Comparison of ENCODE assay signal across 12 mouse cellular contexts in the genomic region with DNA sequence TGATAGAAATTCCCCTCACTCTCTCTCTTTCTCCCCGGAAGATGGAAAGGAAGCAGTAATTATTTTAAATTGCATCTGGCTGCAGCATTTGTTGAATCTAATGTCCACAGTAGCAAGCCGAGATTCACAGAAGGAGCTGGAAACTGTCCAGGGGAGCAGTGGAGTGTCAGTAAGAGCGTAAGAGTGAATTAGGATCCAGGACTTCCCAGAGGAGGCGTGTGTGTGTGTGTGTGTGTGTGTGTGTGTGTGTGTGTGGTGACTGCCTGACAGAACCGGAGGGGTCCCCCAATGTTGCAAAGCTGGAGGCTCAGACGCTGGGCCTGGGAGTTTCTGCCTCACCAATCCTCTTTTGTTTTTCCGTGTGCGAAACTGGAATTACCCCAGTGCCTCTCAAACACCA. TPM values are rescaled to one million over a fixed set of nuclear protein-coding genes. Genes with fewer than 3 reads are reported as not detected.
DNase-seq lines count a peak whose midpoint lies in the region; ATAC-seq and TF ChIP-seq lines count a peak whose summit lies in the region.
"Had no signal": no experiment of that assay in that cellular context is flagged by ENCODE, and none has a peak within 500 bp of the region (broad histone marks: within the 10 kb centered on the region; RNA-seq: fewer than 3 reads in every experiment).

No protein-coding gene starts in this region.

- ATAC-seq in heart, embryonic 14.5 days (ENCODE audit: insufficient number of reproducible peaks, insufficient read depth, low FRiP score, low read depth): no peak
- no peak for ATAC-seq in midbrain, embryonic 11.5 days (ENCODE audit: low FRiP score)
- ATAC-seq in forebrain, embryonic 15.5 days (replicated peaks): peak; percentile 37; the same call in 1 of the 2 replicates
- no peak for ATAC-seq in midbrain, postnatal 0 days (ENCODE audit: low FRiP score)
- no peak for ATAC-seq in megakaryocyte, adult 5-6 weeks (ENCODE audit: poor library complexity, severe bottlenecking)

- intact Hi-C loops in gastrocnemius, postnatal 14 days (cut with DNase I; ENCODE audit: low total_unique reads): no loop called here

- no peak overlapping the region for H3K27ac ChIP-seq in heart, embryonic 14.5 days (replicated peaks in 1 of 2; ENCODE audit: control insufficient read depth in 1 of 2, insufficient read depth in 1 of 2, low read depth in 2 of 2, low read length in 2 of 2)
- H3K27ac ChIP-seq in midbrain, embryonic 10.5 days (replicated peaks): no peak overlapping the region
- no peak overlapping the region for H3K27ac ChIP-seq in midbrain, embryonic 11.5 days (ENCODE audit: low read depth, low read length)
- H3K27ac ChIP-seq in forebrain, embryonic 15.5 days (replicated peaks): peak overlapping the region; percentile 71
- H3K27ac ChIP-seq in midbrain, postnatal 0 days (ENCODE audit: low read depth, low read length): peak overlapping the region; percentile 55
- H3K27ac ChIP-seq: liver, embryonic 14.5 days had no signal

- H3K4me3 ChIP-seq in heart, embryonic 14.5 days (ENCODE audit: control insufficient read depth in 1 of 2, insufficient read depth in 1 of 2, low read depth in 1 of 2, low read length in 2 of 2): no peak overlapping the region
- H3K4me3 ChIP-seq in midbrain, embryonic 10.5 days: peak overlapping the region; percentile 89; the same call in 1 of the 2 replicates
- H3K4me3 ChIP-seq in midbrain, embryonic 11.5 days (ENCODE audit: low read depth, low read length): no peak overlapping the region
- peak overlapping the region; percentile 64 for H3K4me3 ChIP-seq in forebrain, embryonic 15.5 days
- H3K4me3 ChIP-seq in midbrain, postnatal 0 days (ENCODE audit: low read depth, low read length): peak overlapping the region; percentile 93; the same call in 1 of the 2 replicates

- DNase-seq in heart, adult 9 months (ENCODE audit: low spot score in 2 of 2): no peak
- DNase-seq in midbrain, embryonic 10.5 days (ENCODE audit: low spot score): no peak
- DNase-seq in midbrain, embryonic 11.5 days (ENCODE audit: low spot score, missing footprints): no peak
- DNase-seq in midbrain, postnatal 0 days (ENCODE audit: low spot score): peak; percentile 72
- DNase-seq in gastrocnemius, postnatal 14 days: no peak

- 49% methylated on average over 7 of the region's 8 CpGs for WGBS in heart, embryonic 14.5 days
- 57% methylated on average over 8 of the region's 8 CpGs for WGBS in midbrain, embryonic 10.5 days
- 51% methylated on average over 8 of the region's 8 CpGs for WGBS in midbrain, embryonic 11.5 days
- 23% methylated on average over 8 of the region's 8 CpGs for WGBS in forebrain, embryonic 15.5 days
- 29% methylated on average over 7 of the region's 8 CpGs for WGBS in midbrain, postnatal 0 days

- H3K4me2 ChIP-seq in heart, embryonic 14.5 days (ENCODE audit: low read length): peak overlapping the region; percentile 90
- no peak overlapping the region for H3K4me2 ChIP-seq in midbrain, embryonic 11.5 days
- H3K4me2 ChIP-seq in forebrain, embryonic 15.5 days (replicated peaks): peak overlapping the region; percentile 69
- peak overlapping the region; percentile 38 for H3K4me2 ChIP-seq in midbrain, postnatal 0 days (ENCODE audit: low read depth, low read length, poor library complexity, severe bottlenecking)

- peaks cover 2 to 10% of the 10 kb centered on the region in 2 experiments; a peak in 3 of 4 replicates for H3K4me1 ChIP-seq in heart, embryonic 14.5 days (ENCODE audit: control insufficient read depth in 2 of 2, insufficient read depth in 2 of 2, low read length in 2 of 2)
- peaks cover 21% of the 10 kb centered on the region for H3K4me1 ChIP-seq in midbrain, embryonic 10.5 days
- peaks cover 6% of the 10 kb centered on the region for H3K4me1 ChIP-seq in midbrain, embryonic 11.5 days (ENCODE audit: control insufficient read depth, insufficient read depth, low read length)
- peaks cover 31% of the 10 kb centered on the region for H3K4me1 ChIP-seq in forebrain, embryonic 15.5 days
- H3K4me1 ChIP-seq in midbrain, postnatal 0 days (ENCODE audit: insufficient read depth, low read length): peaks cover 7% of the 10 kb centered on the region; the same call in 1 of the 2 replicates

- TF ChIP-seq CTCF in midbrain, postnatal 0 days (IDR thresholded peaks at IDR 0.05): no peak

- H3K9me3 ChIP-seq in heart, embryonic 14.5 days (ENCODE audit: control insufficient read depth, low read length): no peaks in the 10 kb centered on the region
- H3K9me3 ChIP-seq in midbrain, embryonic 10.5 days (replicated peaks): no peaks in the 10 kb centered on the region
- no peaks in the 10 kb centered on the region for H3K9me3 ChIP-seq in midbrain, embryonic 11.5 days (ENCODE audit: control insufficient read depth, low read length)
- no peaks in the 10 kb centered on the region for H3K9me3 ChIP-seq in forebrain, embryonic 15.5 days
- H3K9me3 ChIP-seq in midbrain, postnatal 0 days (ENCODE audit: low read length): no peaks in the 10 kb centered on the region

- peaks cover 18% of the 10 kb centered on the region for H3K27me3 ChIP-seq in heart, embryonic 14.5 days (ENCODE audit: control insufficient read depth, insufficient read depth, low read length)
- H3K27me3 ChIP-seq in midbrain, embryonic 10.5 days (ENCODE audit: low read depth, poor library complexity, severe bottlenecking): 0 out of 2 replicates have a peak, but pooled peaks cover 5% of the 10 kb centered on the region
- no peaks in the 10 kb centered on the region for H3K27me3 ChIP-seq in midbrain, embryonic 11.5 days (ENCODE audit: control insufficient read depth, insufficient read depth, low read length)
- H3K27me3 ChIP-seq in forebrain, embryonic 15.5 days: no peaks in the 10 kb centered on the region
- H3K27me3 ChIP-seq in midbrain, postnatal 0 days (ENCODE audit: insufficient read depth, low read length): no peaks in the 10 kb centered on the region

- H3K9ac ChIP-seq in heart, embryonic 14.5 days (ENCODE audit: low read length): no peak overlapping the region
- H3K9ac ChIP-seq in midbrain, embryonic 11.5 days (ENCODE audit: low read length): no peak overlapping the region
- H3K9ac ChIP-seq in forebrain, embryonic 15.5 days (replicated peaks): 0 out of 2 replicates have a peak overlapping the region, but pooled peaks have one; percentile 21
- H3K9ac ChIP-seq in midbrain, postnatal 0 days (replicated peaks; ENCODE audit: low read length, poor library complexity, severe bottlenecking): no peak overlapping the region

- H3K36me3 ChIP-seq in heart, embryonic 14.5 days (ENCODE audit: control insufficient read depth, insufficient read depth, low read length): peaks cover 33% of the 10 kb centered on the region
- H3K36me3 ChIP-seq in midbrain, embryonic 10.5 days: peaks cover 32% of the 10 kb centered on the region
- peaks cover 5% of the 10 kb centered on the region; the same call in 1 of the 2 replicates for H3K36me3 ChIP-seq in midbrain, embryonic 11.5 days (ENCODE audit: control insufficient read depth, insufficient read depth, low read length)
- peaks cover 12% of the 10 kb centered on the region for H3K36me3 ChIP-seq in forebrain, embryonic 15.5 days
- H3K36me3 ChIP-seq in midbrain, postnatal 0 days (ENCODE audit: insufficient read depth, low read length): peaks cover 20% of the 10 kb centered on the region

RNA-seq across cellular contexts. Expression of gene Pdrg1, which starts 0.6 kb away (rescaled TPM):
- polyA plus RNA-seq in heart, embryonic 14.5 days (2014; fragmentation: Nextera tagmentation; extraction: Ambion mirVana): 78.2 and 85.4 TPM in 2 replicates
- polyA plus RNA-seq in midbrain, embryonic 10.5 days (2016; fragmentation: Nextera tagmentation; extraction: Ambion mirVana): 108 and 111 TPM in 2 replicates
- polyA plus RNA-seq in midbrain, embryonic 11.5 days (2014; fragmentation: Nextera tagmentation; extraction: Ambion mirVana): 83.9 and 88.7 TPM in 2 replicates
- polyA plus RNA-seq in forebrain, embryonic 15.5 days (2015; fragmentation: Nextera tagmentation; extraction: Ambion mirVana): 188 and 189 TPM in 2 replicates
- 54.5 and 60.7 TPM in 2 replicates for total RNA-seq in midbrain, postnatal 0 days (2014; rRNA removed)
- 240 and 249 TPM in 2 replicates for polyA plus RNA-seq in midbrain, postnatal 0 days (2015; fragmentation: Nextera tagmentation; extraction: Ambion mirVana)
- 34.0 and 38.6 TPM in 2 replicates for total RNA-seq in megakaryocyte, adult 5-6 weeks (2015)
- total RNA-seq in megakaryocyte, adult 5-6 weeks (2017): 80.2 and 129 TPM in 2 replicates
- 10 to 100 TPM; 56.8 to 65.5 TPM for total RNA-seq in gastrocnemius, postnatal 14 days (2021)

RNA-seq across cellular contexts. Expression of gene Xkr7, which starts 15.8 kb away (rescaled TPM):
- polyA plus RNA-seq in heart, embryonic 14.5 days (2014; fragmentation: Nextera tagmentation; extraction: Ambion mirVana): not detected in 2 replicates
- polyA plus RNA-seq in midbrain, embryonic 10.5 days (2016; fragmentation: Nextera tagmentation; extraction: Ambion mirVana): 0.21 and 0.68 TPM in 2 replicates
- 0.40 and 0.52 TPM in 2 replicates for polyA plus RNA-seq in midbrain, embryonic 11.5 days (2014; fragmentation: Nextera tagmentation; extraction: Ambion mirVana)
- 1.9 and 2.0 TPM in 2 replicates for polyA plus RNA-seq in forebrain, embryonic 15.5 days (2015; fragmentation: Nextera tagmentation; extraction: Ambion mirVana)
- 34.0 and 35.5 TPM in 2 replicates for total RNA-seq in midbrain, postnatal 0 days (2014; rRNA removed)
- polyA plus RNA-seq in midbrain, postnatal 0 days (2015; fragmentation: Nextera tagmentation; extraction: Ambion mirVana): 1.1 and 1.4 TPM in 2 replicates
- total RNA-seq in megakaryocyte, adult 5-6 weeks (2015): not detected in 2 replicates
- not detected in 2 replicates for total RNA-seq in megakaryocyte, adult 5-6 weeks (2017)
- under 1 TPM in 1 of 2 experiments, not detected in 1; 0.37 TPM for total RNA-seq in gastrocnemius, postnatal 14 days (2021)
- total RNA-seq: heart, postnatal 25 days had no signal
- polyA plus RNA-seq: C2C12; liver, embryonic 14.5 days; spleen, adult 2 months had no signal

RNA-seq across cellular contexts. Expression of gene Ccm2l, which starts 50.0 kb away (rescaled TPM):
- 6.5 and 7.9 TPM in 2 replicates for polyA plus RNA-seq in heart, embryonic 14.5 days (2014; fragmentation: Nextera tagmentation; extraction: Ambion mirVana)
- 1.1 and 1.2 TPM in 2 replicates for polyA plus RNA-seq in midbrain, embryonic 10.5 days (2016; fragmentation: Nextera tagmentation; extraction: Ambion mirVana)
- polyA plus RNA-seq in midbrain, embryonic 11.5 days (2014; fragmentation: Nextera tagmentation; extraction: Ambion mirVana): 1.2 and 2.1 TPM in 2 replicates
- polyA plus RNA-seq in forebrain, embryonic 15.5 days (2015; fragmentation: Nextera tagmentation; extraction: Ambion mirVana): 0.98 and 1.1 TPM in 2 replicates
- 4.5 and 7.0 TPM in 2 replicates for total RNA-seq in midbrain, postnatal 0 days (2014; rRNA removed)
- 1.1 and 1.3 TPM in 2 replicates for polyA plus RNA-seq in midbrain, postnatal 0 days (2015; fragmentation: Nextera tagmentation; extraction: Ambion mirVana)
- total RNA-seq in megakaryocyte, adult 5-6 weeks (2015): 0.59 TPM in 1 of 2 replicates, not detected in the other
- 0.22 TPM in 1 of 2 replicates, not detected in the other for total RNA-seq in megakaryocyte, adult 5-6 weeks (2017)
- total RNA-seq in gastrocnemius, postnatal 14 days (2021): 1 to 10 TPM; 5.9 to 9.1 TPM
- polyA plus RNA-seq: C2C12 had no signal

RNA-seq across cellular contexts. Expression of gene Ttll9, which starts 53.5 kb away (rescaled TPM):
- 0.30 TPM in 1 of 2 replicates, not detected in the other for polyA plus RNA-seq in heart, embryonic 14.5 days (2014; fragmentation: Nextera tagmentation; extraction: Ambion mirVana)
- 1.3 and 1.4 TPM in 2 replicates for polyA plus RNA-seq in midbrain, embryonic 10.5 days (2016; fragmentation: Nextera tagmentation; extraction: Ambion mirVana)
- 1.1 and 2.0 TPM in 2 replicates for polyA plus RNA-seq in midbrain, embryonic 11.5 days (2014; fragmentation: Nextera tagmentation; extraction: Ambion mirVana)
- polyA plus RNA-seq in forebrain, embryonic 15.5 days (2015; fragmentation: Nextera tagmentation; extraction: Ambion mirVana): 2.3 and 3.0 TPM in 2 replicates
- 4.9 and 7.8 TPM in 2 replicates for total RNA-seq in midbrain, postnatal 0 days (2014; rRNA removed)
- polyA plus RNA-seq in midbrain, postnatal 0 days (2015; fragmentation: Nextera tagmentation; extraction: Ambion mirVana): 7.6 and 7.9 TPM in 2 replicates
- 0.38 TPM in 1 of 2 replicates, not detected in the other for total RNA-seq in megakaryocyte, adult 5-6 weeks (2015)
- total RNA-seq in megakaryocyte, adult 5-6 weeks (2017): 0.28 TPM in 1 of 2 replicates, not detected in the other
- not detected for total RNA-seq in gastrocnemius, postnatal 14 days (2021)
- total RNA-seq: heart, postnatal 25 days had no signal

Comparison
In these comparisons a context has a peak if more than half of its experiments do, and no peak if none do; other contexts are left out.
1. H3K27ac ChIP-seq: peak in forebrain, embryonic 15.5 days (single experiment) and midbrain, postnatal 0 days (single experiment); none in heart, embryonic 14.5 days (0 of 2), midbrain, embryonic 10.5 days (single experiment) and midbrain, embryonic 11.5 days (single experiment).
2. H3K4me3 ChIP-seq: peak in midbrain, embryonic 10.5 days (single experiment), forebrain, embryonic 15.5 days (single experiment) and midbrain, postnatal 0 days (single experiment); none in heart, embryonic 14.5 days (0 of 2) and midbrain, embryonic 11.5 days (single experiment).